Comparison of ENCODE assay signal across 17 mouse cellular contexts in the genomic region with DNA sequence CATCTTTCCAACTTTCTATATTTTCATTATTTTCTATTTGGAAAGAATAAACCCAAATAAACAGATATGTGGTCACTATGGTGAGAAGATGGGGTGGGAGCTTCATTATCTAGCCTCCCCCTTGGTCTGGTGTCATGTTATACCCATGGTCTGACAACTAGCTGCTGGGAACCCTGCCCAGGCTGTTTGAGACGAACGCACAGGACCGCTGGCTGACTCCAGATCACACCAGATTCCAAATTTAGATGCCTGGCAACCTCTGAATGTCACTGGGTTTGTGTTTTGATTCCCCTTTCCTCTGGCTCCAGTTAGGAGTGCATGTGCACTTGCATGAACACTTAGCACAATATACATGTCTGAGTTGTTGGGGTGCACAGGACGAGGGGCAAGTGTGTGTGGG. TPM values are rescaled to one million over a fixed set of nuclear protein-coding genes. Genes with fewer than 3 reads are reported as not detected.
DNase-seq lines count a peak whose midpoint lies in the region; ATAC-seq lines count a peak whose summit lies in the region.
"Had no signal": no experiment of that assay in that cellular context is flagged by ENCODE, and none has a peak within 500 bp of the region (broad histone marks: within the 10 kb centered on the region; RNA-seq: fewer than 3 reads in every experiment).

No protein-coding gene starts in this region.

- no peaks in the 10 kb centered on the region for H3K9me3 ChIP-seq in embryonic facial prominence, embryonic 14.5 days (ENCODE audit: control insufficient read depth, low read length)
- no peaks in the 10 kb centered on the region for H3K9me3 ChIP-seq in embryonic facial prominence, embryonic 10.5 days
- H3K9me3 ChIP-seq: forebrain, embryonic 13.5 days; limb, embryonic 15.5 days; neural tube, embryonic 12.5 days had no signal

- H3K36me3 ChIP-seq in embryonic facial prominence, embryonic 14.5 days (ENCODE audit: control insufficient read depth, insufficient read depth, low read length): no peaks in the 10 kb centered on the region
- H3K36me3 ChIP-seq in embryonic facial prominence, embryonic 10.5 days (replicated peaks): no peaks in the 10 kb centered on the region
- H3K36me3 ChIP-seq: limb, embryonic 15.5 days; neural tube, embryonic 12.5 days had no signal

- H3K4me2 ChIP-seq in embryonic facial prominence, embryonic 14.5 days (ENCODE audit: low read depth, low read length): no peak overlapping the region
- H3K4me2 ChIP-seq: forebrain, embryonic 13.5 days; limb, embryonic 15.5 days; neural tube, embryonic 12.5 days had no signal

- ATAC-seq in embryonic facial prominence, embryonic 14.5 days (ENCODE audit: low read depth): no peak
- ATAC-seq: forebrain, embryonic 13.5 days; liver, postnatal 0 days had no signal

- 76% methylated on average over 4 of the region's 4 CpGs for WGBS in embryonic facial prominence, embryonic 14.5 days
- WGBS in embryonic facial prominence, embryonic 10.5 days: 80% methylated on average over 4 of the region's 4 CpGs

- intact Hi-C loops in heart, postnatal 36 days (cut with DNase I): no loop called here

- no peaks in the 10 kb centered on the region for H3K4me1 ChIP-seq in embryonic facial prominence, embryonic 14.5 days (ENCODE audit: control insufficient read depth, insufficient read depth, low read length)
- peaks cover 7% of the 10 kb centered on the region; the same call in 1 of the 2 replicates for H3K4me1 ChIP-seq in embryonic facial prominence, embryonic 10.5 days
- H3K4me1 ChIP-seq: megakaryocyte, embryonic 14.5 days had no signal

- DNase-seq in embryonic facial prominence, embryonic 14.5 days (ENCODE audit: low spot score): peak; percentile 20
- DNase-seq in embryonic facial prominence, embryonic 10.5 days (ENCODE audit: low spot score): no peak
- DNase-seq in lung, postnatal 14 days: peak; percentile 35
- no peak for DNase-seq in lung, adult 18-20 months
- peak; percentile 58 to 67 for DNase-seq in heart, adult 9 months (ENCODE audit: low spot score in 2 of 2)
- peak; percentile 33 to 43 for DNase-seq in heart, postnatal 36 days
- no peak for DNase-seq in kidney, postnatal 36 days
- no peak for DNase-seq in adrenal gland, adult 8-10 months
- DNase-seq: cerebellum, adult 11-12 months; kidney, adult 9 months; liver, postnatal 0 days; right cerebral cortex, postnatal 4 days; thymus, adult 18-20 months had no signal

- no peaks in the 10 kb centered on the region for H3K27me3 ChIP-seq in embryonic facial prominence, embryonic 14.5 days (replicated peaks; ENCODE audit: control insufficient read depth, insufficient read depth, low read length)
- peaks cover 22% of the 10 kb centered on the region for H3K27me3 ChIP-seq in embryonic facial prominence, embryonic 10.5 days (replicated peaks; ENCODE audit: low read depth, poor library complexity, severe bottlenecking)
- H3K27me3 ChIP-seq: limb, embryonic 15.5 days; neural tube, embryonic 12.5 days had no signal

- no peak overlapping the region for H3K27ac ChIP-seq in embryonic facial prominence, embryonic 14.5 days (replicated peaks; ENCODE audit: low read depth, low read length)
- H3K27ac ChIP-seq in embryonic facial prominence, embryonic 10.5 days (replicated peaks): no peak overlapping the region
- H3K27ac ChIP-seq: forebrain, embryonic 13.5 days; limb, embryonic 15.5 days; neural tube, embryonic 12.5 days had no signal

- no peak overlapping the region for H3K9ac ChIP-seq in embryonic facial prominence, embryonic 14.5 days (ENCODE audit: low read depth, low read length)
- H3K9ac ChIP-seq: forebrain, embryonic 13.5 days; limb, embryonic 15.5 days; liver, postnatal 0 days; neural tube, embryonic 12.5 days had no signal

- no peak overlapping the region for H3K4me3 ChIP-seq in embryonic facial prominence, embryonic 14.5 days (ENCODE audit: low read depth, low read length)
- H3K4me3 ChIP-seq in embryonic facial prominence, embryonic 10.5 days: no peak overlapping the region
- H3K4me3 ChIP-seq: forebrain, embryonic 13.5 days; limb, embryonic 15.5 days; megakaryocyte, embryonic 14.5 days; neural tube, embryonic 12.5 days had no signal

RNA-seq across cellular contexts. Expression of a gene that starts 7.3 kb away (rescaled TPM):
- 15.2 and 16.3 TPM in 2 replicates for polyA plus RNA-seq in embryonic facial prominence, embryonic 14.5 days (2014; fragmentation: Nextera tagmentation; extraction: Ambion mirVana)
- polyA plus RNA-seq in embryonic facial prominence, embryonic 10.5 days (2016; fragmentation: Nextera tagmentation; extraction: Ambion mirVana): 13.9 and 15.2 TPM in 2 replicates
- 10 to 100 TPM; 28.1 to 34.1 TPM for total RNA-seq in heart, postnatal 36 days (2021)
- total RNA-seq in adrenal gland, adult 8-10 months (2022): 10 to 100 TPM; 22.3 to 41.0 (median 31.9) TPM

Comparison
In these comparisons a context has a peak if more than half of its experiments do, and no peak if none do; other contexts are left out.
1. DNase-seq: peak in embryonic facial prominence, embryonic 14.5 days (single experiment), lung, postnatal 14 days (single experiment), heart, adult 9 months (2 of 2) and heart, postnatal 36 days (2 of 2); none in embryonic facial prominence, embryonic 10.5 days (single experiment), lung, adult 18-20 months (0 of 2), kidney, postnatal 36 days (0 of 2) and adrenal gland, adult 8-10 months (single experiment).